Mouse (Mus musculus): ENCODE data around the gene Rab36.

- TF ChIP-seq CTCF (IDR thresholded peaks at IDR 0.05; ENCODE audit: borderline replicate concordance, extremely low read depth, insufficient read depth, insufficient read length) (no peak), POLR2A (IDR thresholded peaks at IDR 0.05; ENCODE audit: borderline replicate concordance, extremely low read depth, insufficient read depth, insufficient read length, poor library complexity, severe bottlenecking) (no peak)
Observed at GRCm38 (mm10) chr10:75053655-75054054, 16.8 kb downstream of the Rab36 start.
